In the genomic region with DNA sequence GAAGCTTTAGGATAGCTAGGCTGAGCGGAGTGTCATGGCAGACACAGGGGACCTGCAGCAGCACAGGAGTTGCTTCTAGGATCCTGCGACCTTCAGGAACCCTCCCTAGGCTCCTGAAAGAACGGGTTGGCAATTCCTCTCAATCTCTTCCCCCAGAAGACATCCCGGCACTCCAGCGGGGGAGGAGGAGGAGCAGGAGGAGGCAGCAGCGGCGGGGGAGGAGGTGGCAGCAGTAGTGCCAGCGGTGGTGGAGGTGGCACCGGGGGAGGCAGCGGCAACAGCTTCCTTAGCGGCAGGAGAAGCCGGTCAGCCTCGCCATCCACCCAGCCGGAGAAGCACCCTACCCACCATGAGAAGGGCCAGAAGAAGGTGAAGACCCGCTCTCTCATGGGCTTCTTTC, we compare ENCODE assay signal across 11 mouse cellular contexts. TPM values are rescaled to one million over a fixed set of nuclear protein-coding genes. Genes with fewer than 3 reads are reported as not detected.
DNase-seq lines count a peak whose midpoint lies in the region; ATAC-seq and TF ChIP-seq lines count a peak whose summit lies in the region.
"Had no signal": no experiment of that assay in that cellular context is flagged by ENCODE, and none has a peak within 500 bp of the region (broad histone marks: within the 10 kb centered on the region; RNA-seq: fewer than 3 reads in every experiment).

No protein-coding gene starts in this region.

- 0 out of 2 replicates have a peak overlapping the region, but pooled peaks have one; percentile 38 for H3K9ac ChIP-seq in hindbrain, embryonic 12.5 days
- H3K9ac ChIP-seq in hindbrain, postnatal 0 days (replicated peaks; ENCODE audit: low read length) = no peak overlapping the region
- H3K9ac ChIP-seq in neural tube, embryonic 12.5 days = 0 out of 2 replicates have a peak overlapping the region, but pooled peaks have one; percentile 29
- H3K9ac ChIP-seq in forebrain, postnatal 0 days = no peak overlapping the region
- no peak overlapping the region for H3K9ac ChIP-seq in liver, embryonic 12.5 days

- peaks cover 90% of the 10 kb centered on the region for H3K36me3 ChIP-seq in hindbrain, embryonic 12.5 days
- H3K36me3 ChIP-seq in hindbrain, postnatal 0 days (ENCODE audit: insufficient read depth, low read length) = peaks cover 54% of the 10 kb centered on the region
- peaks cover 87% of the 10 kb centered on the region for H3K36me3 ChIP-seq in neural tube, embryonic 12.5 days
- peaks cover 47% of the 10 kb centered on the region for H3K36me3 ChIP-seq in forebrain, postnatal 0 days (ENCODE audit: insufficient read depth)
- H3K36me3 ChIP-seq in liver, embryonic 12.5 days = peaks cover 50% of the 10 kb centered on the region

- no peaks in the 10 kb centered on the region for H3K9me3 ChIP-seq in hindbrain, embryonic 12.5 days (replicated peaks)
- no peaks in the 10 kb centered on the region for H3K9me3 ChIP-seq in hindbrain, postnatal 0 days (ENCODE audit: low read length)
- no peaks in the 10 kb centered on the region for H3K9me3 ChIP-seq in neural tube, embryonic 12.5 days
- H3K9me3 ChIP-seq in forebrain, postnatal 0 days (ENCODE audit: low read length) = no peaks in the 10 kb centered on the region
- no peaks in the 10 kb centered on the region for H3K9me3 ChIP-seq in liver, embryonic 12.5 days (replicated peaks)

- TF ChIP-seq CTCF in hindbrain, postnatal 0 days (IDR thresholded peaks at IDR 0.05; ENCODE audit: low read depth) = no peak
- no peak for TF ChIP-seq CTCF in forebrain, postnatal 0 days (IDR thresholded peaks at IDR 0.05; ENCODE audit: low read depth)

- H3K4me3 ChIP-seq in hindbrain, embryonic 12.5 days = no peak overlapping the region
- no peak overlapping the region for H3K4me3 ChIP-seq in hindbrain, postnatal 0 days (ENCODE audit: low read length)
- no peak overlapping the region for H3K4me3 ChIP-seq in neural tube, embryonic 12.5 days
- no peak overlapping the region for H3K4me3 ChIP-seq in forebrain, postnatal 0 days (ENCODE audit: low read depth, low read length)
- no peak overlapping the region for H3K4me3 ChIP-seq in liver, embryonic 12.5 days

- ATAC-seq in hindbrain, embryonic 12.5 days (ENCODE audit: low FRiP score) = no peak
- ATAC-seq in hindbrain, postnatal 0 days = no peak
- no peak for ATAC-seq in neural tube, embryonic 12.5 days (ENCODE audit: low FRiP score, low read depth)
- ATAC-seq in forebrain, postnatal 0 days = 0 out of 2 replicates have a peak, but pooled peaks have one; percentile 6
- no peak for ATAC-seq in liver, embryonic 12.5 days
- ATAC-seq: Patski had no signal

- 0 out of 2 replicates have a peak overlapping the region, but pooled peaks have one; percentile 5 for H3K4me2 ChIP-seq in hindbrain, embryonic 12.5 days (replicated peaks)
- H3K4me2 ChIP-seq in hindbrain, postnatal 0 days (ENCODE audit: low read depth, low read length) = no peak overlapping the region
- no peak overlapping the region for H3K4me2 ChIP-seq in neural tube, embryonic 12.5 days (replicated peaks)
- H3K4me2 ChIP-seq in forebrain, postnatal 0 days (ENCODE audit: low read depth) = 0 out of 2 replicates have a peak overlapping the region, but pooled peaks have one; percentile 10
- no peak overlapping the region for H3K4me2 ChIP-seq in liver, embryonic 12.5 days

- WGBS in hindbrain, embryonic 12.5 days = 58% methylated on average over 12 of the region's 15 CpGs
- WGBS in hindbrain, postnatal 0 days = 52% methylated on average over 15 of the region's 15 CpGs
- WGBS in neural tube, embryonic 12.5 days = 66% methylated on average over 15 of the region's 15 CpGs
- WGBS in forebrain, postnatal 0 days = 38% methylated on average over 15 of the region's 15 CpGs
- WGBS in liver, embryonic 12.5 days (ENCODE audit: insufficient replicate concordance) = 67% methylated on average over 15 of the region's 15 CpGs

- H3K4me1 ChIP-seq in hindbrain, embryonic 12.5 days = peaks cover 34% of the 10 kb centered on the region
- H3K4me1 ChIP-seq in hindbrain, postnatal 0 days (ENCODE audit: insufficient read depth, low read length) = peaks cover 6% of the 10 kb centered on the region; the same call in 1 of the 2 replicates
- H3K4me1 ChIP-seq in neural tube, embryonic 12.5 days = peaks cover 19% of the 10 kb centered on the region
- peaks cover 15% of the 10 kb centered on the region; the same call in 1 of the 2 replicates for H3K4me1 ChIP-seq in forebrain, postnatal 0 days (ENCODE audit: insufficient read depth)
- H3K4me1 ChIP-seq in liver, embryonic 12.5 days = peaks cover 31% of the 10 kb centered on the region

- DNase-seq in hindbrain, postnatal 0 days (ENCODE audit: low spot score) = no peak
- no peak for DNase-seq in neural tube, embryonic 10.5 days (ENCODE audit: extremely low spot score, low spot score)
- no peak for DNase-seq in forebrain, postnatal 0 days
- peak; percentile 83 for DNase-seq in testis, postnatal 14 days (ENCODE audit: low spot score)
- DNase-seq in right cerebral cortex, postnatal 25 days = no peak
- DNase-seq: cerebellum, adult 11 months; thymus, postnatal 14 days had no signal

- no peaks in the 10 kb centered on the region for H3K27me3 ChIP-seq in hindbrain, embryonic 12.5 days
- no peaks in the 10 kb centered on the region for H3K27me3 ChIP-seq in hindbrain, postnatal 0 days (ENCODE audit: insufficient read depth, low read length)
- no peaks in the 10 kb centered on the region for H3K27me3 ChIP-seq in neural tube, embryonic 12.5 days (replicated peaks)
- no peaks in the 10 kb centered on the region for H3K27me3 ChIP-seq in forebrain, postnatal 0 days (ENCODE audit: insufficient read depth, low read length)
- H3K27me3 ChIP-seq in liver, embryonic 12.5 days (replicated peaks) = peaks cover 64% of the 10 kb centered on the region
- H3K27me3 ChIP-seq: Patski had no signal

- H3K27ac ChIP-seq in hindbrain, embryonic 12.5 days = peak overlapping the region; percentile 40; the same call in 1 of the 2 replicates
- no peak overlapping the region for H3K27ac ChIP-seq in hindbrain, postnatal 0 days
- H3K27ac ChIP-seq in neural tube, embryonic 12.5 days = no peak overlapping the region
- 0 out of 2 replicates have a peak overlapping the region, but pooled peaks have one; percentile 9 for H3K27ac ChIP-seq in forebrain, postnatal 0 days (ENCODE audit: low read depth, low read length)
- H3K27ac ChIP-seq in liver, embryonic 12.5 days = no peak overlapping the region

RNA-seq across cellular contexts. Expression of a gene that starts 6.1 kb away (rescaled TPM):
- polyA plus RNA-seq in hindbrain, embryonic 12.5 days (2016; fragmentation: Nextera tagmentation; extraction: Ambion mirVana) = 2.9 and 3.5 TPM in 2 replicates
- total RNA-seq in hindbrain, postnatal 0 days (2014; rRNA removed) = 43.9 and 60.8 TPM in 2 replicates
- 1.5 and 1.7 TPM in 2 replicates for polyA plus RNA-seq in hindbrain, postnatal 0 days (2015; fragmentation: Nextera tagmentation; extraction: Ambion mirVana)
- polyA plus RNA-seq in neural tube, embryonic 12.5 days (2016; fragmentation: Nextera tagmentation; extraction: Ambion mirVana) = 3.0 and 4.0 TPM in 2 replicates
- 42.2 and 48.1 TPM in 2 replicates for total RNA-seq in forebrain, postnatal 0 days (2014; rRNA removed)
- polyA plus RNA-seq in forebrain, postnatal 0 days (2015; fragmentation: Nextera tagmentation; extraction: Ambion mirVana) = 1.7 TPM in 2 replicates
- 0.32 and 0.33 TPM in 2 replicates for polyA plus RNA-seq in liver, embryonic 12.5 days (2016; fragmentation: Nextera tagmentation; extraction: Ambion mirVana)

RNA-seq across cellular contexts. Expression of a gene that starts 16.4 kb away (rescaled TPM):
- polyA plus RNA-seq in hindbrain, embryonic 12.5 days (2016; fragmentation: Nextera tagmentation; extraction: Ambion mirVana) = 14.7 and 17.1 TPM in 2 replicates
- total RNA-seq in hindbrain, postnatal 0 days (2014; rRNA removed) = 21.2 and 24.0 TPM in 2 replicates
- 47.6 and 52.0 TPM in 2 replicates for polyA plus RNA-seq in hindbrain, postnatal 0 days (2015; fragmentation: Nextera tagmentation; extraction: Ambion mirVana)
- 17.8 and 25.6 TPM in 2 replicates for polyA plus RNA-seq in neural tube, embryonic 12.5 days (2016; fragmentation: Nextera tagmentation; extraction: Ambion mirVana)
- 14.4 and 15.5 TPM in 2 replicates for total RNA-seq in forebrain, postnatal 0 days (2014; rRNA removed)
- polyA plus RNA-seq in forebrain, postnatal 0 days (2015; fragmentation: Nextera tagmentation; extraction: Ambion mirVana) = 27.2 and 27.8 TPM in 2 replicates
- polyA plus RNA-seq in liver, embryonic 12.5 days (2016; fragmentation: Nextera tagmentation; extraction: Ambion mirVana) = 12.6 and 14.7 TPM in 2 replicates

RNA-seq across cellular contexts. Expression of a gene that starts 31.0 kb away (rescaled TPM):
- polyA plus RNA-seq in hindbrain, embryonic 12.5 days (2016; fragmentation: Nextera tagmentation; extraction: Ambion mirVana) = 23.3 and 24.7 TPM in 2 replicates
- total RNA-seq in hindbrain, postnatal 0 days (2014; rRNA removed) = 11.3 and 18.0 TPM in 2 replicates
- polyA plus RNA-seq in hindbrain, postnatal 0 days (2015; fragmentation: Nextera tagmentation; extraction: Ambion mirVana) = 13.3 and 14.8 TPM in 2 replicates
- 19.9 and 21.1 TPM in 2 replicates for polyA plus RNA-seq in neural tube, embryonic 12.5 days (2016; fragmentation: Nextera tagmentation; extraction: Ambion mirVana)
- total RNA-seq in forebrain, postnatal 0 days (2014; rRNA removed) = 13.0 and 21.9 TPM in 2 replicates
- polyA plus RNA-seq in forebrain, postnatal 0 days (2015; fragmentation: Nextera tagmentation; extraction: Ambion mirVana) = 10.0 and 12.6 TPM in 2 replicates
- 5.0 and 5.1 TPM in 2 replicates for polyA plus RNA-seq in liver, embryonic 12.5 days (2016; fragmentation: Nextera tagmentation; extraction: Ambion mirVana)

RNA-seq across cellular contexts. Expression of a gene that starts 33.9 kb away (rescaled TPM):
- 375 and 438 TPM in 2 replicates for polyA plus RNA-seq in hindbrain, embryonic 12.5 days (2016; fragmentation: Nextera tagmentation; extraction: Ambion mirVana)
- total RNA-seq in hindbrain, postnatal 0 days (2014; rRNA removed) = 453 and 498 TPM in 2 replicates
- 499 and 523 TPM in 2 replicates for polyA plus RNA-seq in hindbrain, postnatal 0 days (2015; fragmentation: Nextera tagmentation; extraction: Ambion mirVana)
- polyA plus RNA-seq in neural tube, embryonic 12.5 days (2016; fragmentation: Nextera tagmentation; extraction: Ambion mirVana) = 453 and 497 TPM in 2 replicates
- 322 and 350 TPM in 2 replicates for total RNA-seq in forebrain, postnatal 0 days (2014; rRNA removed)
- polyA plus RNA-seq in forebrain, postnatal 0 days (2015; fragmentation: Nextera tagmentation; extraction: Ambion mirVana) = 499 and 621 TPM in 2 replicates
- 364 and 370 TPM in 2 replicates for polyA plus RNA-seq in liver, embryonic 12.5 days (2016; fragmentation: Nextera tagmentation; extraction: Ambion mirVana)

RNA-seq across cellular contexts. Expression of a gene that starts 39.8 kb away (rescaled TPM):
- polyA plus RNA-seq in hindbrain, embryonic 12.5 days (2016; fragmentation: Nextera tagmentation; extraction: Ambion mirVana) = 11.2 and 11.7 TPM in 2 replicates
- 11.0 and 12.0 TPM in 2 replicates for total RNA-seq in hindbrain, postnatal 0 days (2014; rRNA removed)
- 2.3 and 2.4 TPM in 2 replicates for polyA plus RNA-seq in hindbrain, postnatal 0 days (2015; fragmentation: Nextera tagmentation; extraction: Ambion mirVana)
- 13.6 and 15.1 TPM in 2 replicates for polyA plus RNA-seq in neural tube, embryonic 12.5 days (2016; fragmentation: Nextera tagmentation; extraction: Ambion mirVana)
- 5.0 and 6.8 TPM in 2 replicates for total RNA-seq in forebrain, postnatal 0 days (2014; rRNA removed)
- 3.6 and 4.1 TPM in 2 replicates for polyA plus RNA-seq in forebrain, postnatal 0 days (2015; fragmentation: Nextera tagmentation; extraction: Ambion mirVana)
- 3.6 and 4.1 TPM in 2 replicates for polyA plus RNA-seq in liver, embryonic 12.5 days (2016; fragmentation: Nextera tagmentation; extraction: Ambion mirVana)

Comparison
In these comparisons a context has a peak if more than half of its experiments do, and no peak if none do; other contexts are left out.
1. H3K27ac ChIP-seq: peak in hindbrain, embryonic 12.5 days (single experiment) and forebrain, postnatal 0 days (single experiment); none in hindbrain, postnatal 0 days (single experiment), neural tube, embryonic 12.5 days (single experiment) and liver, embryonic 12.5 days (single experiment).
2. H3K4me2 ChIP-seq: peak in hindbrain, embryonic 12.5 days (single experiment) and forebrain, postnatal 0 days (single experiment); none in hindbrain, postnatal 0 days (single experiment), neural tube, embryonic 12.5 days (single experiment) and liver, embryonic 12.5 days (single experiment).
3. H3K9ac ChIP-seq: peak in hindbrain, embryonic 12.5 days (single experiment) and neural tube, embryonic 12.5 days (single experiment); none in hindbrain, postnatal 0 days (single experiment), forebrain, postnatal 0 days (single experiment) and liver, embryonic 12.5 days (single experiment).